Mouse (Mus musculus) MEL (cell line): ENCODE results near the gene Rbpjl.

Source experiments
- CTCF ChIP-seq, 3 experiments: IDR thresholded peaks in 2 of 3; conservative IDR thresholded peaks in 1 of 3; 2 replicates each; pipeline ENCODE4 v1.5.1; 2011 to 2012; ENCODE audit warnings: low read length in 3 of 3, low read depth in 2 of 3, mild to moderate bottlenecking in 2 of 3, improper control_type of control experiment in 1 of 3, inconsistent platforms in 1 of 3, mixed read lengths in 1 of 3, moderate library complexity in 1 of 3; ENCODE audit not compliant: control insufficient read depth in 1 of 3, insufficient read depth in 1 of 3, poor library complexity in 1 of 3, severe bottlenecking in 1 of 3
- E2F4 ChIP-seq: IDR thresholded peaks from 2 replicates; pipeline ENCODE4 v1.6.1; 2011; ENCODE audit warnings: low read depth, low read length, improper control_type of control experiment, borderline replicate concordance
- ELF1 ChIP-seq: IDR thresholded peaks from 2 replicates; pipeline ENCODE4 v1.6.1; 2014; ENCODE audit warnings: low read depth, mild to moderate bottlenecking, inconsistent platforms, low read length, improper control_type of control experiment, moderate library complexity
- HCFC1 ChIP-seq: IDR thresholded peaks from 2 replicates; pipeline ENCODE4 v1.6.1; 2012; ENCODE audit warnings: low read depth, mild to moderate bottlenecking, inconsistent platforms, low read length, improper control_type of control experiment, moderate library complexity
- JUND ChIP-seq: IDR thresholded peaks from 2 replicates; pipeline ENCODE4 v1.6.1; 2011; ENCODE audit warnings: low read depth, mild to moderate bottlenecking, improper control_type of control experiment, low read length
- MAFK ChIP-seq: IDR thresholded peaks from 2 replicates; pipeline ENCODE4 v1.6.1; 2011; ENCODE audit warnings: low read depth, mild to moderate bottlenecking, low read length, improper control_type of control experiment, borderline replicate concordance
- NRF1 ChIP-seq: IDR thresholded peaks from 2 replicates; pipeline ENCODE4 v1.6.1; 2014; ENCODE audit warnings: low read depth, mild to moderate bottlenecking, inconsistent platforms, low read length, improper control_type of control experiment, moderate library complexity; ENCODE audit not compliant: poor library complexity, insufficient read depth, severe bottlenecking
- POLR2A ChIP-seq, 2 experiments: IDR thresholded peaks; 2 replicates each; pipeline ENCODE4 v1.6.1; 2011 to 2012; ENCODE audit warnings: low read length in 2 of 2, mild to moderate bottlenecking in 2 of 2, control low read depth in 1 of 2, improper control_type of control experiment in 1 of 2, low read depth in 1 of 2, moderate library complexity in 1 of 2; ENCODE audit not compliant: control insufficient read depth in 1 of 2, insufficient read depth in 1 of 2, poor library complexity in 1 of 2
- POLR2AphosphoS5 ChIP-seq: IDR thresholded peaks from 2 replicates; pipeline ENCODE4 v1.6.1; 2012; ENCODE audit warnings: low read depth, borderline replicate concordance, mild to moderate bottlenecking, inconsistent platforms, low read length, moderate library complexity, mixed read lengths
- RAD21 ChIP-seq: IDR thresholded peaks from 2 replicates; pipeline ENCODE4 v1.6.1; 2011; ENCODE audit warnings: mild to moderate bottlenecking, low read depth, low read length, improper control_type of control experiment
- TCF12 ChIP-seq: IDR thresholded peaks from 2 replicates; pipeline ENCODE4 v1.6.1; 2014; ENCODE audit warnings: low read depth, mild to moderate bottlenecking, inconsistent platforms, low read length, improper control_type of control experiment, moderate library complexity
- ZNF384 ChIP-seq: IDR thresholded peaks from 2 replicates; pipeline ENCODE4 v1.6.1; 2012; ENCODE audit warnings: low read depth, mild to moderate bottlenecking, inconsistent platforms, low read length, improper control_type of control experiment

GRCm38 (mm10) chr2:164431676-164432465 lies 28.9 kb downstream of the Rbpjl start:
- no peak for TF ChIP-seq CTCF (IDR thresholded peaks at IDR 0.05 in 2 of 3, conservative IDR thresholded peaks at IDR 0.05 in 1 of 3; ENCODE audit: control insufficient read depth in 1 of 3, insufficient read depth in 1 of 3, low read depth in 2 of 3, low read length in 3 of 3, poor library complexity in 1 of 3, severe bottlenecking in 1 of 3)
- no peak for TF ChIP-seq POLR2AphosphoS5
- no peak for TF ChIP-seq POLR2A (IDR thresholded peaks at IDR 0.05; ENCODE audit: control insufficient read depth in 1 of 2, insufficient read depth in 1 of 2, low read depth in 1 of 2, low read length in 2 of 2, poor library complexity in 1 of 2)
- TF ChIP-seq ZNF384 = no peak
- TF ChIP-seq MAFK = no peak
- no peak for TF ChIP-seq E2F4
- TF ChIP-seq HCFC1 = no peak
- no peak for TF ChIP-seq RAD21
- no peak for TF ChIP-seq JUND
- no peak for TF ChIP-seq NRF1
- TF ChIP-seq TCF12 = no peak
- no peak for TF ChIP-seq ELF1
